Mouse (Mus musculus): ENCODE measurements around the gene Zmynd19.

Gene Zmynd19

DNA sequence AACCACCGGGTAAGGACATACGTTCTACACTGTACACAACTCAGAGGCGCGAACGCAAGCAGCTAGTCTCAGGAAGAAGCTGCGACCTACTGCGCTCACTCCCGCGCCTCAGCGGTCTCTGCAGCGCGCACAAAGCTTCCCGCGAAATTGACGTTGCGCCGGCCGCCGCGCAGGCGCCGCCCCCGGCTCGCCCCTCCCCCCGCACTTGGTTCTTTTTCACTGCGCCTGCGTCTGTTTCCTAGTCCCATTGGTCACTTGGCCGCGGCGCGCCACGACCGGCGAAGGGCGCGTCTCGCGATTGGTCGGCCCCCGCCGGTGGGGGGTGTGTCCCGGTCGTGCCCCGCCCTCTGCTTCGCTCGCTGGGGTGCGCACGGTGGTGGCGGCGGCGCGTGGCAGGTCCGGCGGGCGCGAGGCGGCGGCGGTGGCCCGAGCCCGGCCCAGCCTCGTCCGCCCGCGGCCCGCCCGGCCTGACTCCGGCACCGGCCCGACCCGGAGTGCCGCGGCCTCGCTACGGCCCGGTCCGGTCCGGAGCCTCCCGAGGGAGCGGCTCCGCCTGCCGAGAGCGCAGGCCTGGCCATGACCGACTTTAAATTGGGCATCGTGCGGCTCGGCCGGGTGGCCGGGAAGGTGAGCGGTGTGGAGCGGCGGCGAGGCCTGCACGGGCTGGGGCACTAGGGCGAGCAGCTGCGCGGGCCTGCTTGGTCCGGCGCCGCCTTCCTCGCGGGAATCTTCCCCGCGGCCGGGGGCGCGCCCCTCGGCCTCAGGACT lies at the start of gene Zmynd19:
TSS of gene Zmynd19 (plus strand) at position 372 of the 768 bp plus-strand sequence.
- DNase-seq (ENCODE audit: low spot score) = peak; percentile 98

DNA sequence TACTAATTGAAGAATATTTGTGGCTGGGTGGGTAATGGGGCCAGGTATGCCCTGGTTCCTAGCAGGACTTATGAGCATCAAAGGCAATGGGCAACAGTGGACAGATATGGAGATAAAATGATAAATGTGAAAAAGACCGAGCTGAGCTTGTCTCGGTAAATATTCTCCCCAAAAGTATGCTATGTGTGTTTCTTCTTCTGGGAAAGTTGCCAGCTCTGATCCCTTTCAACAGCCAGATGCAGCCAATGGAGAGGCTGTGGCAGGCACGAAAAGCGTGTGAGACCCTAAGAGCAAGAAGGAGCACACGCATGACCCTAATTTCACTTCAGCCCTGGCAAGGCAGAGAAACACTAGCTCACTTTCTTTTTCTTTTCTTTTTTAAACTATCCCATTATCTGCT lies 48.5 kb upstream of the Zmynd19 start:
- DNase-seq (ENCODE audit: low spot score) = no peak

GRCm38 (mm10) chr2:24902999-24903398 lies 46.6 kb upstream of the Zmynd19 start:
- no peak for DNase-seq (ENCODE audit: low spot score)

DNA sequence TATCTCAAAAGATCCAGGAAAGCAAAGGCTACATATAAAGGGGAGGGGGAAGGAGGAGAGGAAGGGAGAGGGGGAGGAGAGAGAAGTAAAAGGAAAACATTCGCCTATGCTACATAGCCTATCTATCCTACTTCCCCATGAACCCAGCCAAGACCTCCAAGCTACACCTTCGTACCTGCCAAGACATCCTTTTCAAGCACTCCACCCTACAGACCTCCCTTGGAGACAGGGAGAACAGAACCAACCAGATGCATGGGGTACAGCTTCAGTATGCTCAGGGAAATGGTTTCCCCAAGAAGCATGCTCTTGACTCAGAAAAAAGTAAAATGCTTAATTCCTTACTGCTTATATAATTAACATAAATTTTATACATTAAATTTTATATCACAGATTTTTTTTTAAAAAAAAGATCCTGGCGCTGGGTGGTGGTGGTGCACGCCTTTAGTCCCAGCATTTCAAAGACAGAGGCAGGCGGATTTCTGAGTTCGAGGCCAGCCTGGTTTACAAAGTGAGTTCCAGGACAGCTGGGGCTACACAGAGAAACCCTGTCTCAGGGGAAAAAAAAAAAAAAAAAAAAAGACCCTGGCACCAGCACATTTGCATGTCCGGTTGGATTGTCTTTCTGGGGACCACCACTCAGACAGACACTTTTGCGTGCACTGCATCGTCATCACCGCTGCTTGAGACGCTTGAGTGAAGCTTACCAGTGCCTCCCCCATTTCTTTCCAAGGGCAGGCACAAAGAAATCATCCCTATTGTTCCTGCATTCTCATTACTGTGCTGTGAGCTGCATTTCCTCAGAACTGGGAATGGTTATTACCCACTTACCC lies 44.6 kb upstream of the Zmynd19 start:
- DNase-seq (ENCODE audit: low spot score) = no peak

DNA sequence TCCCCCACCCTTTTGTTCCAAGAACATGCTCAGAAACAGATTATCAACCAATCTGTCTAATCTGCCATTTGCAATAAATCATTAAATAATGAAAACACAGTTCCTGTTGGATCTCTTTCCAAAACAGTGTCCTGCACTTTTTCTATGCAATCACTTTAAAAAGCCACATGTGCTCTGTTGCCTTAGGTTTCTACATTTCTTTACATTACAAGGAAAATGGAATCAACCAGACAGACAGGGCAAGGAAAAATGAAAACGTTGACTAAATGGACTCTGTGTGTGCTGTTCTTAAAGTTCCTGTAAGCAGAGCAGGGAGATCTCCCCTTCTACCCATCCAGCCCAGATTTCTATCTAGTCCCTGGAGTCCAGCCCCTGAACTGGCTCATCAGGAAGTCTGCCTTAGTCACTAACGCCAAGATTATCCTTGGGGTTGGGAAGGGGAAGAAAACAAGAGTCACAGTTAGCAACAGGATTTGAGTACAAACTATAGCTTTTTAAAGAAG lies 43.9 kb upstream of the Zmynd19 start:
- no peak for DNase-seq (ENCODE audit: low spot score)

DNA sequence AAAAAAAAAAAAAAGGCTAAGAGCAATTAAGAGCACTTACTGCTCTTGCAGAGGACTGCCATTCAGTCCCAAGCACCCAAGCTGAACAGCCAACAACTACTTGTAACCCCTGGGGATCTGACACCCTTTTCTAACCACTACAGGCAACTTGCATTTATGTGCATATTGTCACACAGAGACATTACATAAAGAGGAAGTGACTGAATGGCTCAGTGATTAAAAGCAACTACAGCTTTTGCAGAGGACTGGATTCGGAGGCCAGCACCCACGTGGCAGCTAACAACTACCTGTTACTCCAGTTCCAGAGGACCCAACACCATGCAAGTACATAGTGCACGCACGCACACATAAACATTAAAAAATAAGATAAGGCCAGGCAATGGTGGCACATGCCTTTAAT lies 39.1 kb upstream of the Zmynd19 start:
- DNase-seq (ENCODE audit: low spot score) = no peak

GRCm38 (mm10) chr2:24912189-24912588 lies 37.4 kb upstream of the Zmynd19 start:
- no peak for DNase-seq (ENCODE audit: low spot score)

DNA sequence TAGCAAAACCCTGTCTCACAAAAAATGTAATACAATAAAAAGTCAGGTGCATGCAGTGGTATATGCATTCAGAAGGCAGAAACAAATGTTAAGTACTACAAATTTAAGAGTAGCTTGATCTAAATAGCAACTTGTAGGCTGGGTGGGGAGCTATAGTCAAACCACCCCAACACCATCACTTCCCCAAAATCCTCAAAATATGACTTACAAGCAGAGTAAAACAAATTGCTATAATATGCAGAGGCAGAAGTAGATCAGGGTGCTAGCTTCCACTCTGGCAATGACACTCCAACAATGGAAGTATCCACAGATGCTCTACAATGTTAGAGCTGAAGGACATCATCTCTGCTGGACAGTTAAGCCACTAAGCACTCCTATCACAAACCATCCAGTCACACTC lies 37.0 kb upstream of the Zmynd19 start:
- DNase-seq (ENCODE audit: low spot score) = no peak

GRCm38 (mm10) chr2:24914762-24915161 lies 34.8 kb upstream of the Zmynd19 start:
- no peak for DNase-seq (ENCODE audit: low spot score)

- DNase-seq (ENCODE audit: low spot score) = peak; percentile 92
These were observed 30.4 kb upstream of the Zmynd19 start, which contains the start of gene Ehmt1 for GRCm38 (mm10) chr2:24918930-24919838. Gene Ehmt1 (minus strand): TSS chr2:24919614.

- no peak for DNase-seq (ENCODE audit: low spot score)
These were observed 29.8 kb upstream of the Zmynd19 start for GRCm38 (mm10) chr2:24919839-24920175.

DNA sequence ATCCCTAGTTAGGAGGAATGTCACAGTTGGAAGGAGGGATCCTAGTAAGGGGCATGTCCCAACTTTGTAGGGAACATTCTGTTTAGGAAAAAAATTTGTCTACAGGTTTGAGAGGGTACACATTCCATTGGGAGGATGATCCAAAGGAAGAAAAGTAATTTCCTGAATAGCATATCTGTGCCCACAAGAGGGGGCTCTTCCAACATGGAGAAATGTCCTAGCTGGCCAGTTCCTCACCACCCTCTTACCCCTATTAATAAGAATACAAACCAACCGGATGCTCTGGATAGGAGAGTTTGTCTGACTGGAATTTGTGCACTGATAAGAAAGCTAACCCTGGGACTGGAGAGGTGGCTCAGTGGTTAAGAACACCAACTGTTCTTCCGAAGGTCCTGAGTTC lies 26.0 kb upstream of the Zmynd19 start:
- DNase-seq (ENCODE audit: low spot score) = no peak

DNA sequence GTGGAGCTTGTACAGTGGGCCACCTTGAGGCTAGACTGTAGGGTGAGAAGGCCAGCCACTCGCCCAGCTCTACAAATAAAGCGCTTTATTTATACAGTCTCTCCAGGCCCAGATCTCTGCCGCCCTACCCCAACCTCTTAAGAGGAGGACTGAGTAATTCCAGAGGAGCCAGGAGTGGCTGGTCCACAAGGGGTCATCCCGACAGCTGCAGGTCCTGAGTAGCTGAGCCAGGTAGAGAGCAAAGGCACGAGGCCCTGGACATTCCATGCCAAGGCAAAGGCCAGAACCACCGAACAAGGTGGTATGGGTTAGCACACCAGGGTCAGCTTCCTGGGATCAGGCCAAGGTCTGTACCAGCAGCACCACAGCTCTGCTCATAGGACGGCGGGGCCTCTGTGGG lies 24.3 kb upstream of the Zmynd19 start:
- no peak for DNase-seq (ENCODE audit: low spot score)

GRCm38 (mm10) chr2:24926345-24926964 lies 23.1 kb upstream of the Zmynd19 start:
- DNase-seq (ENCODE audit: low spot score) = no peak

GRCm38 (mm10) chr2:24926965-24927358 lies 22.6 kb upstream of the Zmynd19 start:
- no peak for DNase-seq (ENCODE audit: low spot score)

DNA sequence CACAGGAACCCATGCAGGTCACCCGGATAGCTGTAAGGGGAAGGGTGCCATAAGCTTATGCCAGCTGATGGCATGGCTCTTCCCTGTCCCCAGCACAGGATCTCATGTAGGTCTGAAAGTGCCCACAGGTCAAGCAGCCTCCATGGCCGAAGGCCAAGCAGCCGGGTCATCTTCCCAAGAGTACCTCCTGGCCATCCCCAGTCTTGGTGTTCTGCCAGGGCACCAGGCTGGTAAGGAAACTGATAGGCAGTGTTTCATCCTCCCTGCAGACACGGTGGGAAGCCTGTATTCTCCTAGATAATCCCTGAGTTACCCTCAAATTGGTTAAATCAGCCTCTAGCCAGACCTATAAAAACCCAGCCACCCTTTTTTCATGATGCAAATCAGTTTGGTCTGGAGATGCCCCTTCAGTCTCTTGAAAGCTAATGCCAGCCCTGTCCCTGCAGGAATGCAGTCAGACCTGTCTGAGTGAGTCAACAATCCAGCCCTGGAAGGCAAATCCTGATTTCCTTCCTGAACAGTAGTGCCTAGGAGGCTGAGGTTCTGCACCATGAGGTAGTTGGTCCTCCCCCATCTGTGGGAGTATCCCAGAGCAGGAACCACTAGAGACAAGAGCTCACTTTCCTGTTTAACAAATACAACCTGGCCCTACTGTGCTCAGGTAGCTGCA lies 21.6 kb upstream of the Zmynd19 start:
- no peak for DNase-seq (ENCODE audit: low spot score)

DNA sequence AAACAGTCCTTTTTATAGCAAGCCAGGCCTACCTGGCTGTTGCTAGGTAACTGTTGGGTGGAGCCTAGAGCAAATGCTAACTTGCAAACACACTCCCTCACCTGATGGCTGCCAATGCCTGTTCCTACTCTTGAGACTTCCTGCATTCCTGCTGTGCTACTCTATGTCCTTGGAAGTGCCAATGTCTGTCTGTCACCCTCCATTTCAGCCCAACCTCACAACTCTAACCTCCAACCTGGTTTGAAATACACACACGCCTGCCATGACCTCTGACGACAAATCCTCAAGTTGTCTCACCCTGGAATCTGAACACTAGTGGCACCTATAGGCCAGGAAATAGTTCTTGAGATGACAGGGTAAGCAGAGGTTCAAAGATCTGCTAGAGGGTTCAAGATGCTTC lies 20.5 kb upstream of the Zmynd19 start:
- DNase-seq (ENCODE audit: low spot score) = no peak

GRCm38 (mm10) chr2:24929593-24929992 lies 20.0 kb upstream of the Zmynd19 start:
- DNase-seq (ENCODE audit: low spot score) = no peak

DNA sequence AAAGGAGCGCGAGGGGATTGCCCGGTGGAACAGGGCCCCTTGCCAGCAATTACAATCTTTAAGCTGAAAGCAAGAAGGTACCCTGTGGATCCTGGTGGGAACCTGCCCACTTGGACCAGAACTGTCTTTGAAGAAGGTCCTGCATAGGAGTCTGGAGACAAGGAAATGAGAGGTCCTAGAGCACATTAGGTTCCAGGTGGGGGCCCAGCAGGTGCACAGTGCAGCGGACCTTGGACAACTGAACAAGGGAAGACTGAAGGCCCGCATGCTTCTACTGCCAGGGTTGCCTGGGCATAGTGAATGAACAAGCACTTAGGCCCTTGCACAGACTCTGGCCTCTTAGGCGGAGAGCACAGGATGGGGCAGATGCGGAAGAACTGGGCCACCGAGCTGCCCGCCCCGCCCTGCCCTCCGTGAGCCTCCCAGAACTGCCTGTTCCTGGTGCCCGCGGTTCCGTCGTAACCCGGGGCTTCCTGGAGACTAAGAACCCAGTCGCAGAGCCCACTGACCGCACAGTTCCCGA lies 15.1 kb upstream of the Zmynd19 start:
- DNase-seq (ENCODE audit: low spot score) = no peak

- DNase-seq (ENCODE audit: low spot score) = peak; percentile 93
These were observed 14.4 kb upstream of the Zmynd19 start, which contains the start of gene Arrdc1 for GRCm38 (mm10) chr2:24935057-24935796. Gene Arrdc1 (minus strand): TSS chr2:24935252.
